Mouse (Mus musculus) midbrain, embryonic 16.5 days (tissue): Measurements from ENCODE around the gene Gm5460. TPM values are rescaled to one million over a fixed set of nuclear protein-coding genes. Genes with fewer than 3 reads are reported as not detected.

Experiments
- ATAC-seq: fragments of 200-750 bp; cut with Nextera tagmentation; 2 replicates; pipeline ENCODE4 v1.8.0; 2017; ENCODE audit warnings: moderate TSS enrichment
- H3K27ac ChIP-seq: fragments of 300-500 bp; sonication (generic); 2 replicates; pipeline ENCODE4 v1.5.1; 2014; ENCODE audit warnings: mild to moderate bottlenecking, low read length, mixed read lengths
- H3K27me3 ChIP-seq: fragments of 300-500 bp; sonication (generic); 2 replicates; pipeline ENCODE4 v1.6.1; 2014; ENCODE audit warnings: low read depth, low read length, mixed read lengths; ENCODE audit not compliant: control insufficient read depth, insufficient read depth
- H3K36me3 ChIP-seq: fragments of 300-500 bp; sonication (generic); 2 replicates; pipeline ENCODE4 v1.6.1; 2014; ENCODE audit warnings: mild to moderate bottlenecking, low read length, moderate library complexity, mixed read lengths; ENCODE audit not compliant: control insufficient read depth, insufficient read depth
- H3K4me1 ChIP-seq: fragments of 300-500 bp; sonication (generic); 2 replicates; pipeline ENCODE4 v1.6.1; 2014; ENCODE audit warnings: mild to moderate bottlenecking, low read length, mixed read lengths; ENCODE audit not compliant: control insufficient read depth, insufficient read depth
- H3K4me2 ChIP-seq: fragments of 300-500 bp; sonication (generic); 2 replicates; pipeline ENCODE4 v1.6.1; 2014; ENCODE audit warnings: mild to moderate bottlenecking, low read length, mixed read lengths
- H3K4me3 ChIP-seq: fragments of 300-500 bp; sonication (generic); 2 replicates; pipeline ENCODE4 v1.5.1; 2014; ENCODE audit warnings: low read depth, mild to moderate bottlenecking, low read length, moderate library complexity, mixed read lengths
- H3K9ac ChIP-seq: fragments of 300-500 bp; sonication (generic); 2 replicates; pipeline ENCODE4 v1.6.1; 2014; ENCODE audit warnings: low read depth, low read length, mixed read lengths
- H3K9me3 ChIP-seq: fragments of 300-500 bp; sonication (generic); replicated peaks from 2 replicates; pipeline ENCODE4 v1.6.1; 2014; ENCODE audit warnings: mild to moderate bottlenecking, low read length, mixed read lengths; ENCODE audit not compliant: control insufficient read depth, poor library complexity, severe bottlenecking
- whole genome bisulfite sequencing: fragments of 180-500 bp; shearing (Covaris S2); extraction: QIAGEN DNeasy Blood & Tissue Kit; methylation state at CpG from one replicate; pipeline ENCODE4 v1.1.7; 2014; 5-methylcytosine and 5-hydroxymethylcytosine counted together
- polyA plus RNA-seq: library from polyadenylated mRNA; unstranded; fragments of >200 nt; fragmentation: Nextera tagmentation; extraction: Ambion mirVana; gene quantifications from 2 replicates; pipeline ENCODE4 v1.2.1, GENCODE M21; 2015

The Gm5460 gene
- polyA plus RNA-seq, 1 experiment from 2014 or later = not detected

GRCm38 (mm10) chr14:33997427-33997826, 19.1 kb upstream of the Gm5460 start:
- H3K4me1 ChIP-seq = no peaks in the 10 kb centered on the region
- no peak overlapping the region for H3K4me3 ChIP-seq
- H3K4me2 ChIP-seq = no peak overlapping the region
- H3K9me3 ChIP-seq = no peaks in the 10 kb centered on the region
- 79% methylated on average over 6 of the region's 6 CpGs for WGBS
- H3K9ac ChIP-seq = no peak overlapping the region
- no peak for ATAC-seq
- H3K27ac ChIP-seq = no peak overlapping the region
- no peaks in the 10 kb centered on the region for H3K36me3 ChIP-seq
- H3K27me3 ChIP-seq = no peaks in the 10 kb centered on the region

- Histone ChIP-seq H3K9me3 (no peaks in the 10 kb centered on the region), H3K4me3 (no peak overlapping the region), H3K27ac (no peak overlapping the region), H3K9ac (no peak overlapping the region), H3K36me3 (no peaks in the 10 kb centered on the region), H3K4me1 (no peaks in the 10 kb centered on the region), H3K27me3 (no peaks in the 10 kb centered on the region), H3K4me2 (no peak overlapping the region)
- no peak for ATAC-seq
Observed at GRCm38 (mm10) chr14:34000076-34000475, 16.5 kb upstream of the Gm5460 start.

GRCm38 (mm10) chr14:34001445-34001844, 15.1 kb upstream of the Gm5460 start:
- H3K4me2 ChIP-seq = no peak overlapping the region
- ATAC-seq = no peak
- H3K36me3 ChIP-seq = no peaks in the 10 kb centered on the region
- no peaks in the 10 kb centered on the region for H3K9me3 ChIP-seq
- no peak overlapping the region for H3K27ac ChIP-seq
- no peaks in the 10 kb centered on the region for H3K27me3 ChIP-seq
- H3K9ac ChIP-seq = no peak overlapping the region
- no peak overlapping the region for H3K4me3 ChIP-seq
- H3K4me1 ChIP-seq = no peaks in the 10 kb centered on the region

GRCm38 (mm10) chr14:34002358-34002757, 14.2 kb upstream of the Gm5460 start:
- Histone ChIP-seq H3K36me3 (no peaks in the 10 kb centered on the region), H3K4me3 (no peak overlapping the region), H3K4me2 (no peak overlapping the region), H3K9ac (no peak overlapping the region), H3K27ac (no peak overlapping the region), H3K27me3 (no peaks in the 10 kb centered on the region), H3K4me1 (no peaks in the 10 kb centered on the region), H3K9me3 (no peaks in the 10 kb centered on the region)
- ATAC-seq = no peak
- 93% methylated on average over 5 of the region's 5 CpGs for WGBS

GRCm38 (mm10) chr14:34015063-34015462, 1.5 kb upstream of the Gm5460 start, which contains the start of gene Gm30083:
Gm30083 (minus strand) TSS chr14:34015182.
- ATAC-seq = no peak
- Histone ChIP-seq H3K27me3 (no peaks in the 10 kb centered on the region), H3K9ac (no peak within 1 kb of the TSS), H3K9me3 (no peaks in the 10 kb centered on the region), H3K4me2 (no peak within 1 kb of the TSS), H3K4me1 (no peaks in the 10 kb centered on the region), H3K4me3 (no peak within 1 kb of the TSS), H3K36me3 (no peaks in the 10 kb centered on the region), H3K27ac (no peak within 1 kb of the TSS)
- WGBS = 82% methylated on average over 3 of the region's 3 CpGs

- H3K27ac ChIP-seq = no peak overlapping the region
- ATAC-seq = no peak
- H3K9me3 ChIP-seq = no peaks in the 10 kb centered on the region
- H3K4me1 ChIP-seq = no peaks in the 10 kb centered on the region
- H3K36me3 ChIP-seq = no peaks in the 10 kb centered on the region
- 91% methylated on average over 2 of the region's 2 CpGs for WGBS
- H3K27me3 ChIP-seq = no peaks in the 10 kb centered on the region
- H3K4me2 ChIP-seq = no peak overlapping the region
- H3K4me3 ChIP-seq = no peak overlapping the region
- no peak overlapping the region for H3K9ac ChIP-seq
Observed at GRCm38 (mm10) chr14:34016938-34017337, 380 bp downstream of the Gm5460 start.

GRCm38 (mm10) chr14:34026710-34027109, 10.2 kb downstream of the Gm5460 start:
- WGBS = 76% methylated on average over 2 of the region's 2 CpGs
- no peaks in the 10 kb centered on the region for H3K27me3 ChIP-seq

GRCm38 (mm10) chr14:34033841-34034610, 17.5 kb downstream of the Gm5460 start:
- Histone ChIP-seq H3K27me3 (no peaks in the 10 kb centered on the region), H3K4me2 (no peak overlapping the region), H3K27ac (no peak overlapping the region), H3K36me3 (no peaks in the 10 kb centered on the region), H3K9ac (no peak overlapping the region), H3K9me3 (no peaks in the 10 kb centered on the region), H3K4me1 (no peaks in the 10 kb centered on the region), H3K4me3 (no peak overlapping the region)
- no peak for ATAC-seq
- WGBS = 83% methylated on average over 8 of the region's 8 CpGs

More at GRCm38 (mm10) chr14:34026710-34027109, 10.2 kb downstream of the Gm5460 start:
- no peak overlapping the region for H3K4me3 ChIP-seq
- no peak overlapping the region for H3K9ac ChIP-seq
- H3K27ac ChIP-seq = no peak overlapping the region
- no peaks in the 10 kb centered on the region for H3K4me1 ChIP-seq
- H3K4me2 ChIP-seq = no peak overlapping the region
- ATAC-seq = no peak
- no peaks in the 10 kb centered on the region for H3K36me3 ChIP-seq
- H3K9me3 ChIP-seq = 0 out of 2 replicates have a peak, but pooled peaks cover 2% of the 10 kb centered on the region

- no peak overlapping the region for H3K4me2 ChIP-seq
- no peak for ATAC-seq
- no peaks in the 10 kb centered on the region for H3K9me3 ChIP-seq
- H3K27ac ChIP-seq = no peak overlapping the region
- no peaks in the 10 kb centered on the region for H3K27me3 ChIP-seq
- no peak overlapping the region for H3K9ac ChIP-seq
- H3K4me3 ChIP-seq = no peak overlapping the region
- no peaks in the 10 kb centered on the region for H3K36me3 ChIP-seq
- WGBS = 84% methylated on average over 4 of the region's 4 CpGs
- H3K4me1 ChIP-seq = no peaks in the 10 kb centered on the region
Observed at GRCm38 (mm10) chr14:34041241-34041640, 24.7 kb downstream of the Gm5460 start.
